Mouse (Mus musculus) layer of hippocampus, adult 9-10 months (tissue): ENCODE measurements at regions not wholly inside any gene's neighbourhood (a gene's known extent, or its start where the extent isn't known, plus 50 kb on each side); places are given as distances from the start of the nearest gene placed in this dataset.

ENCODE experiments used
- DNase-seq: peaks from one replicate; pipeline ENCODE4 v3.0.0; 2022; ENCODE audit warnings: low spot score

GRCm38 (mm10) chr4:124446615-124447014 is 164.0 kb downstream of the 3100002H09Rik start:
- DNase-seq: no peak

- no peak for DNase-seq
Observed at GRCm38 (mm10) chr4:124443613-124444108, 166.9 kb downstream of the 3100002H09Rik start.

- no peak for DNase-seq
Observed at GRCm38 (mm10) chr4:124443130-124443503, 167.5 kb downstream of the 3100002H09Rik start.

GRCm38 (mm10) chr4:124442491-124443129 is 168.0 kb downstream of the 3100002H09Rik start:
- DNase-seq: no peak

- no peak for DNase-seq
Observed at GRCm38 (mm10) chr4:124441737-124442487, 168.7 kb downstream of the 3100002H09Rik start.

- no peak for DNase-seq
Observed at GRCm38 (mm10) chr4:124435040-124435434, 175.6 kb downstream of the 3100002H09Rik start.

- no peak for DNase-seq
Observed at GRCm38 (mm10) chr4:124434059-124435039, 176.3 kb downstream of the 3100002H09Rik start.

- no peak for DNase-seq
Observed at GRCm38 (mm10) chr4:124433506-124433905, 177.1 kb downstream of the 3100002H09Rik start.

- DNase-seq: no peak
Observed at GRCm38 (mm10) chr4:124431193-124431592, 179.4 kb downstream of the 3100002H09Rik start.

- no peak for DNase-seq
Observed at GRCm38 (mm10) chr4:124428844-124429243, 181.8 kb downstream of the 3100002H09Rik start.

GRCm38 (mm10) chr4:124422406-124422805 is 188.2 kb downstream of the 3100002H09Rik start:
- DNase-seq: no peak

- no peak for DNase-seq
Observed at GRCm38 (mm10) chr4:124418431-124418830, 192.2 kb downstream of the 3100002H09Rik start.

- DNase-seq: no peak
Observed at GRCm38 (mm10) chr4:124417176-124417575, 193.4 kb downstream of the 3100002H09Rik start.

GRCm38 (mm10) chr4:124416266-124416665 is 194.3 kb downstream of the 3100002H09Rik start:
- no peak for DNase-seq

GRCm38 (mm10) chr4:124414386-124414785 is 196.2 kb downstream of the 3100002H09Rik start:
- no peak for DNase-seq

- DNase-seq: no peak
Observed at GRCm38 (mm10) chr4:124409279-124409678, 201.3 kb downstream of the 3100002H09Rik start.

GRCm38 (mm10) chr4:124402075-124402474 is 208.5 kb downstream of the 3100002H09Rik start:
- DNase-seq: no peak

GRCm38 (mm10) chr4:124400741-124401140 is 209.9 kb downstream of the 3100002H09Rik start:
- no peak for DNase-seq

- DNase-seq: no peak
Observed at GRCm38 (mm10) chr4:124400136-124400675, 210.4 kb downstream of the 3100002H09Rik start.

- no peak for DNase-seq
Observed at GRCm38 (mm10) chr4:124398354-124398753, 212.2 kb downstream of the 3100002H09Rik start.

- no peak for DNase-seq
Observed at GRCm38 (mm10) chr4:124396566-124397283, 213.9 kb downstream of the 3100002H09Rik start.
